Mouse (Mus musculus) thymus, adult 2 months (tissue): ENCODE data around the gene Ciapin1.

ENCODE experiments used
- CTCF ChIP-seq: fragments of 200-500 bp; IDR thresholded peaks from 2 replicates; pipeline ENCODE4 v1.5.1; 2012; ENCODE audit warnings: mild to moderate bottlenecking, control low read depth, low read length, moderate library complexity, borderline replicate concordance; ENCODE audit not compliant: control insufficient read depth, poor library complexity, insufficient read depth; ENCODE audit errors: extremely low read depth
- POLR2A ChIP-seq: fragments of 200-500 bp; IDR thresholded peaks from 2 replicates; pipeline ENCODE4 v1.6.1; 2012; ENCODE audit warnings: mild to moderate bottlenecking, low read length, control low read depth, moderate library complexity; ENCODE audit not compliant: control insufficient read depth, poor library complexity, insufficient read depth; ENCODE audit errors: extremely low read depth

GRCm38 (mm10) chr8:94837662-94838574 lies at the start of gene Ciapin1, which contains the start of gene Coq9:
- TF ChIP-seq CTCF (peak; percentile 26; the same call in 1 of the 2 replicates), POLR2A (peak; percentile 94)
